Mouse (Mus musculus): ENCODE measurements around the gene Rcn3.

GRCm38 (mm10) chr7:45098541-45099240 lies 6.7 kb upstream of the Rcn3 start:
- no peak for TF ChIP-seq POLR2A (IDR thresholded peaks at IDR 0.05; ENCODE audit: extremely low read depth, insufficient read depth, low read length)
- no peak for TF ChIP-seq CTCF (IDR thresholded peaks at IDR 0.05; ENCODE audit: extremely low read depth, insufficient read depth, low read length)

All from cortical plate, adult 2 months (tissue).